Mouse (Mus musculus) liver, embryonic 14 days (tissue): Measurements from ENCODE around the gene Tex13c1. TPM values are rescaled to one million over a fixed set of nuclear protein-coding genes. Genes with fewer than 3 reads are reported as not detected.

Experiments
- polyA plus RNA-seq: library from polyadenylated mRNA; depleted of rRNA; stranded (reverse); fragments of >200 nt; gene quantifications from 2 replicates; pipeline ENCODE4 v1.2.3, GENCODE M21; 2012; rRNA removed

Gene Tex13c1
- polyA plus RNA-seq, result not detected in 2 replicates

DNA sequence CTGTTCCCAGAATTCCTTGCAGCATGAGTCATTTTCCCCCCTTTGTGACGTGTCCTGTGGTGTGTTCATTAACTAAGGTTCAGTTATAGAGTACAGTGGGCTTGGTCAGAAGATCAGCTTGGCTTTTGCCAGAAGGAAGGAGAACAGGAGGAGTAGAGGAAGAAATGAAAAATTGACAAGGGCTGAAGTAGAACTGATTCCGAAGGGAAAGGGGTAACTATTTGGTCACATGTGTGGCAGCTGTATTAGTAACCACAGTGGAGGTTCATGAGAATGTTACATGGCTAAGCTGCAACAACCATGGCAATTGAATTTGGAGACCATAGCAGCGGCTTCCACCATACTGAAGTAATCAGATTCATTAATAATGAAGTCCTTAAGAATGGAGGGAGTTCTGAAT is at the start of gene Tex13c1:
Tex13c1 (plus strand) TSS at position 301 of the 400 bp plus-strand sequence.

Other genes with a start within 250 kb of the Tex13c1 start
- not detected in 2 replicates for gene Tenm1, start 162.0 kb upstream of the Tex13c1 start, polyA plus RNA-seq